Mouse (Mus musculus) megakaryocyte-erythroid progenitor cell, adult 5-6 weeks (primary cell): ENCODE measurements around the gene Pigt. TPM values are rescaled to one million over a fixed set of nuclear protein-coding genes. Genes with fewer than 3 reads are reported as not detected.

ENCODE experiments used
- ATAC-seq: replicated peaks from 2 replicates; pipeline ENCODE4 v1.8.0; 2016; ENCODE audit warnings: mild to moderate bottlenecking, inconsistent platforms; ENCODE audit not compliant: severe bottlenecking, poor library complexity, low FRiP score, low TSS enrichment
- total RNA-seq, 2 experiments: library from RNA; stranded (forward) in 1 of 2; stranded (reverse) in 1 of 2; fragments of 200-1000, 215-1000 nt in 1 of 2; fragments of >200 nt in 1 of 2; fragmentation: Nextera tagmentation in 1 of 2; gene quantifications; 2 replicates each; pipeline ENCODE4 v1.2.3; 2014 to 2017

The Pigt gene
- total RNA-seq, 2 experiments from 2014 or later: 36.6 to 89.3 TPM

- no peak for ATAC-seq
These were observed 54.2 kb downstream of the Pigt start for GRCm38 (mm10) chr2:164551502-164551901.

Other genes starting within 250 kb of the Pigt start
- not detected in 2 replicates for gene Svs3b, start 240.9 kb upstream of the Pigt start, total RNA-seq (2014; fragmentation: Nextera tagmentation)
- not detected in 2 replicates for gene Svs3b, start 240.9 kb upstream of the Pigt start, total RNA-seq (2017)
- gene Svs4, start 219.1 kb upstream of the Pigt start, total RNA-seq (2014; fragmentation: Nextera tagmentation): not detected in 2 replicates
- not detected in 2 replicates for gene Svs4, start 219.1 kb upstream of the Pigt start, total RNA-seq (2017)
- gene Svs3a, start 208.3 kb upstream of the Pigt start, total RNA-seq (2014; fragmentation: Nextera tagmentation): not detected in 2 replicates
- not detected in 2 replicates for gene Svs3a, start 208.3 kb upstream of the Pigt start, total RNA-seq (2017)
- not detected in 2 replicates for gene Svs6, start 180.8 kb upstream of the Pigt start, total RNA-seq (2014; fragmentation: Nextera tagmentation)
- gene Svs6, start 180.8 kb upstream of the Pigt start, total RNA-seq (2017): not detected in 2 replicates
- not detected in 2 replicates for gene Svs5, start 164.8 kb upstream of the Pigt start, total RNA-seq (2014; fragmentation: Nextera tagmentation)
- not detected in 2 replicates for gene Svs5, start 164.8 kb upstream of the Pigt start, total RNA-seq (2017)
- gene Slpi, start 108.4 kb upstream of the Pigt start, total RNA-seq (2014; fragmentation: Nextera tagmentation): not detected in 2 replicates
- gene Slpi, start 108.4 kb upstream of the Pigt start, total RNA-seq (2017): not detected in 2 replicates
- gene Rbpjl, start 94.4 kb upstream of the Pigt start, total RNA-seq (2014; fragmentation: Nextera tagmentation): not detected in 2 replicates
- gene Rbpjl, start 94.4 kb upstream of the Pigt start, total RNA-seq (2017): not detected in 2 replicates
- not detected in 2 replicates for gene Matn4, start 92.4 kb upstream of the Pigt start, total RNA-seq (2014; fragmentation: Nextera tagmentation)
- gene Matn4, start 92.4 kb upstream of the Pigt start, total RNA-seq (2017): 0.09 TPM in 1 of 2 replicates, not detected in the other
- gene Sdc4, start 53.6 kb upstream of the Pigt start, total RNA-seq (2014; fragmentation: Nextera tagmentation): 1.0 and 5.3 TPM in 2 replicates
- 0.23 and 1.3 TPM in 2 replicates for gene Sdc4, start 53.6 kb upstream of the Pigt start, total RNA-seq (2017)
- 25.7 and 26.7 TPM in 2 replicates for gene Sys1, start 40.6 kb upstream of the Pigt start, total RNA-seq (2014; fragmentation: Nextera tagmentation)
- gene Sys1, start 40.6 kb upstream of the Pigt start, total RNA-seq (2017): 10.9 and 16.0 TPM in 2 replicates
- gene Gm20458, start 36.6 kb upstream of the Pigt start, total RNA-seq (2014; fragmentation: Nextera tagmentation): not detected in 2 replicates
- not detected in 2 replicates for gene Gm20458, start 36.6 kb upstream of the Pigt start, total RNA-seq (2017)
- not detected in 2 replicates for gene Trp53tg5, start 23.8 kb upstream of the Pigt start, total RNA-seq (2014; fragmentation: Nextera tagmentation)
- gene Trp53tg5, start 23.8 kb upstream of the Pigt start, total RNA-seq (2017): not detected in 2 replicates
- 2.4 TPM in 2 replicates for gene Dbndd2, start 11.4 kb upstream of the Pigt start, total RNA-seq (2014; fragmentation: Nextera tagmentation)
- gene Dbndd2, start 11.4 kb upstream of the Pigt start, total RNA-seq (2017): 2.9 TPM in 1 of 2 replicates, not detected in the other
- not detected in 2 replicates for gene Wfdc2, start 64.9 kb downstream of the Pigt start, total RNA-seq (2014; fragmentation: Nextera tagmentation)
- gene Wfdc2, start 64.9 kb downstream of the Pigt start, total RNA-seq (2017): not detected in 2 replicates
- gene Spint3, start 75.9 kb downstream of the Pigt start, total RNA-seq (2014; fragmentation: Nextera tagmentation): not detected in 2 replicates
- gene Spint3, start 75.9 kb downstream of the Pigt start, total RNA-seq (2017): not detected in 2 replicates
- gene Wfdc6a, start 87.9 kb downstream of the Pigt start, total RNA-seq (2014; fragmentation: Nextera tagmentation): not detected in 2 replicates
- not detected in 2 replicates for gene Wfdc6a, start 87.9 kb downstream of the Pigt start, total RNA-seq (2017)
- gene Eppin, start 96.1 kb downstream of the Pigt start, total RNA-seq (2014; fragmentation: Nextera tagmentation): not detected in 2 replicates
- gene Eppin, start 96.1 kb downstream of the Pigt start, total RNA-seq (2017): not detected in 2 replicates
- not detected in 2 replicates for gene Wfdc6b, start 116.0 kb downstream of the Pigt start, total RNA-seq (2014; fragmentation: Nextera tagmentation)
- gene Wfdc6b, start 116.0 kb downstream of the Pigt start, total RNA-seq (2017): not detected in 2 replicates
- gene Wfdc8, start 116.1 kb downstream of the Pigt start, total RNA-seq (2014; fragmentation: Nextera tagmentation): not detected in 2 replicates
- not detected in 2 replicates for gene Wfdc8, start 116.1 kb downstream of the Pigt start, total RNA-seq (2017)
- not detected in 2 replicates for gene Wfdc16, start 141.3 kb downstream of the Pigt start, total RNA-seq (2014; fragmentation: Nextera tagmentation)
- not detected in 2 replicates for gene Wfdc16, start 141.3 kb downstream of the Pigt start, total RNA-seq (2017)
- gene Wfdc10, start 158.5 kb downstream of the Pigt start, total RNA-seq (2014; fragmentation: Nextera tagmentation): not detected in 2 replicates
- not detected in 2 replicates for gene Wfdc10, start 158.5 kb downstream of the Pigt start, total RNA-seq (2017)
- gene Wfdc9, start 159.1 kb downstream of the Pigt start, total RNA-seq (2014; fragmentation: Nextera tagmentation): not detected in 2 replicates
- not detected in 2 replicates for gene Wfdc9, start 159.1 kb downstream of the Pigt start, total RNA-seq (2017)
- not detected in 2 replicates for gene Wfdc11, start 176.6 kb downstream of the Pigt start, total RNA-seq (2014; fragmentation: Nextera tagmentation)
- gene Wfdc11, start 176.6 kb downstream of the Pigt start, total RNA-seq (2017): not detected in 2 replicates
- gene Wfdc13, start 187.6 kb downstream of the Pigt start, total RNA-seq (2014; fragmentation: Nextera tagmentation): not detected in 2 replicates
- gene Wfdc13, start 187.6 kb downstream of the Pigt start, total RNA-seq (2017): not detected in 2 replicates
- not detected in 2 replicates for gene Spint4, start 201.0 kb downstream of the Pigt start, total RNA-seq (2014; fragmentation: Nextera tagmentation)
- gene Spint4, start 201.0 kb downstream of the Pigt start, total RNA-seq (2017): not detected in 2 replicates
- not detected in 2 replicates for gene Spint5, start 217.8 kb downstream of the Pigt start, total RNA-seq (2014; fragmentation: Nextera tagmentation)
- gene Spint5, start 217.8 kb downstream of the Pigt start, total RNA-seq (2017): not detected in 2 replicates
- 2.0 TPM in 1 of 2 replicates, not detected in the other for gene Wfdc3, start 248.4 kb downstream of the Pigt start, total RNA-seq (2014; fragmentation: Nextera tagmentation)
- gene Wfdc3, start 248.4 kb downstream of the Pigt start, total RNA-seq (2017): not detected in 2 replicates
- 28.7 and 37.2 TPM in 2 replicates for gene Dnttip1, start 248.5 kb downstream of the Pigt start, total RNA-seq (2014; fragmentation: Nextera tagmentation)
- gene Dnttip1, start 248.5 kb downstream of the Pigt start, total RNA-seq (2017): 24.5 and 26.2 TPM in 2 replicates